Mouse (Mus musculus) kidney, embryonic 14.5 days (tissue): Measurements from ENCODE around the gene Fnbp1. TPM values are rescaled to one million over a fixed set of nuclear protein-coding genes. Genes with fewer than 3 reads are reported as not detected.

Experiments
- ATAC-seq: fragments of 200-750 bp; cut with Nextera tagmentation; 2 replicates; pipeline ENCODE4 v1.8.0; 2017; ENCODE audit warnings: moderate number of reproducible peaks, mild to moderate bottlenecking, moderate TSS enrichment, moderate library complexity; ENCODE audit not compliant: low FRiP score, low TSS enrichment
- H3K27ac ChIP-seq: fragments of 300-500 bp; sonication (generic); 2 replicates; pipeline ENCODE4 v1.5.1; 2014; ENCODE audit warnings: low read depth, mild to moderate bottlenecking, low read length, moderate library complexity, mixed read lengths
- H3K27me3 ChIP-seq: fragments of 300-500 bp; sonication (generic); 2 replicates; pipeline ENCODE4 v1.6.1; 2014; ENCODE audit warnings: mild to moderate bottlenecking, low read length; ENCODE audit not compliant: control insufficient read depth, insufficient read depth
- H3K36me3 ChIP-seq: fragments of 300-500 bp; sonication (generic); 2 replicates; pipeline ENCODE4 v1.6.1; 2014; ENCODE audit warnings: low read length, mixed read lengths; ENCODE audit not compliant: control insufficient read depth, insufficient read depth
- H3K4me1 ChIP-seq: fragments of 300-500 bp; sonication (generic); 2 replicates; pipeline ENCODE4 v1.6.1; 2014; ENCODE audit warnings: low read length, mixed read lengths; ENCODE audit not compliant: control insufficient read depth, insufficient read depth
- H3K4me2 ChIP-seq: fragments of 300-500 bp; sonication (generic); replicated peaks from 2 replicates; pipeline ENCODE4 v1.6.1; 2014; ENCODE audit warnings: low read depth, mild to moderate bottlenecking, low read length
- H3K4me3 ChIP-seq: fragments of 300-500 bp; sonication (generic); 2 replicates; pipeline ENCODE4 v1.5.1; 2014; ENCODE audit warnings: mild to moderate bottlenecking, low read length
- H3K9ac ChIP-seq: fragments of 300-500 bp; sonication (generic); 2 replicates; pipeline ENCODE4 v1.6.1; 2014; ENCODE audit warnings: low read depth, mild to moderate bottlenecking, low read length, moderate library complexity
- H3K9me3 ChIP-seq: fragments of 300-500 bp; sonication (generic); 2 replicates; pipeline ENCODE4 v1.6.1; 2016; ENCODE audit warnings: low read length; ENCODE audit not compliant: control insufficient read depth
- WGBS: fragments of 180-500 bp; shearing (Covaris S2); extraction: QIAGEN DNeasy Blood & Tissue Kit; methylation state at CpG from one replicate; pipeline ENCODE4 v1.1.7; 2014; 5-methylcytosine and 5-hydroxymethylcytosine counted together
- polyA plus RNA-seq: library from polyadenylated mRNA; unstranded; fragments of >200 nt; fragmentation: Nextera tagmentation; extraction: Ambion mirVana; gene quantifications from 2 replicates; pipeline ENCODE4 v1.2.1, GENCODE M21; 2014

Fnbp1 gene
- polyA plus RNA-seq, 1 experiment from 2014 or later: 24.1 TPM

GRCm38 (mm10) chr2:31123493-31123892 is 18.3 kb downstream of the Fnbp1 start:
- no peak overlapping the region for H3K9ac ChIP-seq
- H3K27me3 ChIP-seq: no peaks in the 10 kb centered on the region
- peaks cover 8% of the 10 kb centered on the region; the same call in 1 of the 2 replicates for H3K4me1 ChIP-seq
- no peak overlapping the region for H3K27ac ChIP-seq
- WGBS: 93% methylated on average over 5 of the region's 5 CpGs
- H3K4me2 ChIP-seq: no peak overlapping the region
- H3K9me3 ChIP-seq: no peaks in the 10 kb centered on the region
- ATAC-seq: no peak
- no peak overlapping the region for H3K4me3 ChIP-seq
- H3K36me3 ChIP-seq: no peaks in the 10 kb centered on the region

- Histone ChIP-seq H3K9me3 (no peaks in the 10 kb centered on the region), H3K4me3 (no peak overlapping the region), H3K9ac (no peak overlapping the region), H3K36me3 (no peaks in the 10 kb centered on the region), H3K27me3 (no peaks in the 10 kb centered on the region), H3K4me1 (peaks cover 8% of the 10 kb centered on the region; the same call in 1 of the 2 replicates), H3K27ac (no peak overlapping the region), H3K4me2 (no peak overlapping the region)
- no peak for ATAC-seq
- WGBS: 83% methylated on average over 5 of the region's 5 CpGs
These were observed 19.0 kb downstream of the Fnbp1 start for GRCm38 (mm10) chr2:31122806-31123205.

- H3K9ac ChIP-seq: no peak overlapping the region
These were observed 20.6 kb downstream of the Fnbp1 start for GRCm38 (mm10) chr2:31121131-31121693.

GRCm38 (mm10) chr2:31119795-31120194 is 22.0 kb downstream of the Fnbp1 start:
- Histone ChIP-seq H3K4me2 (no peak overlapping the region), H3K9ac (no peak overlapping the region), H3K27me3 (no peaks in the 10 kb centered on the region), H3K4me3 (no peak overlapping the region), H3K27ac (no peak overlapping the region), H3K4me1 (peaks cover 16% of the 10 kb centered on the region), H3K9me3 (no peaks in the 10 kb centered on the region), H3K36me3 (no peaks in the 10 kb centered on the region)
- 85% methylated on average over 13 of the region's 13 CpGs for WGBS
- ATAC-seq: no peak

More at GRCm38 (mm10) chr2:31121131-31121693, 20.6 kb downstream of the Fnbp1 start:
- 72% methylated on average over 7 of the region's 7 CpGs for WGBS
- no peaks in the 10 kb centered on the region for H3K9me3 ChIP-seq
- no peak for ATAC-seq
- no peak overlapping the region for H3K4me2 ChIP-seq
- H3K4me3 ChIP-seq: no peak overlapping the region
- no peak overlapping the region for H3K27ac ChIP-seq
- H3K4me1 ChIP-seq: peaks cover 4% of the 10 kb centered on the region; the same call in 1 of the 2 replicates
- no peaks in the 10 kb centered on the region for H3K27me3 ChIP-seq
- no peaks in the 10 kb centered on the region for H3K36me3 ChIP-seq

- no peak overlapping the region for H3K9ac ChIP-seq
- H3K27ac ChIP-seq: no peak overlapping the region
- H3K27me3 ChIP-seq: no peaks in the 10 kb centered on the region
- ATAC-seq: no peak
- no peak overlapping the region for H3K4me2 ChIP-seq
- peaks cover 16% of the 10 kb centered on the region for H3K4me1 ChIP-seq
- no peaks in the 10 kb centered on the region for H3K9me3 ChIP-seq
- WGBS: 88% methylated on average over 10 of the region's 10 CpGs
- H3K36me3 ChIP-seq: no peaks in the 10 kb centered on the region
- no peak overlapping the region for H3K4me3 ChIP-seq
These were observed 23.0 kb downstream of the Fnbp1 start for GRCm38 (mm10) chr2:31118639-31119380.

GRCm38 (mm10) chr2:31118211-31118610 is 23.6 kb downstream of the Fnbp1 start:
- H3K9me3 ChIP-seq: no peaks in the 10 kb centered on the region
- 80% methylated on average over 3 of the region's 3 CpGs for WGBS

GRCm38 (mm10) chr2:31115943-31116731 is 25.7 kb downstream of the Fnbp1 start:
- ATAC-seq: 0 out of 2 replicates have a peak, but pooled peaks have one; percentile 32
- no peak overlapping the region for H3K27ac ChIP-seq

More at GRCm38 (mm10) chr2:31118211-31118610, 23.6 kb downstream of the Fnbp1 start:
- H3K4me1 ChIP-seq: peaks cover 16% of the 10 kb centered on the region
- no peak overlapping the region for H3K4me3 ChIP-seq
- no peak overlapping the region for H3K27ac ChIP-seq
- no peak overlapping the region for H3K4me2 ChIP-seq
- no peaks in the 10 kb centered on the region for H3K27me3 ChIP-seq
- ATAC-seq: no peak
- no peaks in the 10 kb centered on the region for H3K36me3 ChIP-seq
- H3K9ac ChIP-seq: no peak overlapping the region

GRCm38 (mm10) chr2:31115091-31115942 is 26.5 kb downstream of the Fnbp1 start:
- Histone ChIP-seq H3K4me1 (peaks cover 13% of the 10 kb centered on the region), H3K27me3 (no peaks in the 10 kb centered on the region), H3K4me3 (no peak overlapping the region), H3K27ac (peak overlapping the region; percentile 65), H3K36me3 (no peaks in the 10 kb centered on the region), H3K9me3 (no peaks in the 10 kb centered on the region), H3K4me2 (no peak overlapping the region), H3K9ac (no peak overlapping the region)
- no peak for ATAC-seq
- 21% methylated on average over 10 of the region's 10 CpGs for WGBS

More at GRCm38 (mm10) chr2:31115943-31116731, 25.7 kb downstream of the Fnbp1 start:
- Histone ChIP-seq H3K4me2 (no peak overlapping the region), H3K27me3 (no peaks in the 10 kb centered on the region), H3K9me3 (no peaks in the 10 kb centered on the region), H3K4me1 (peaks cover 13% of the 10 kb centered on the region), H3K36me3 (no peaks in the 10 kb centered on the region), H3K4me3 (no peak overlapping the region), H3K9ac (no peak overlapping the region)
- WGBS: 59% methylated on average over 10 of the region's 10 CpGs
